ENCODE assay signal across 8 mouse cellular contexts in genomic region chr3:88951327-88951800, GRCm38 (mm10). TPM values are rescaled to one million over a fixed set of nuclear protein-coding genes. Genes with fewer than 3 reads are reported as not detected.
A peak's percentile ranks its signal among the peaks of the same experiment; 100 is the strongest.
DNase-seq lines count a peak whose midpoint lies in the region; ATAC-seq and TF ChIP-seq lines count a peak whose summit lies in the region.

No protein-coding gene starts in this region.

- peak overlapping the region; percentile 86 for H3K4me3 ChIP-seq in lung, embryonic 14.5 days (ENCODE audit: low read depth, low read length)
- H3K4me3 ChIP-seq in embryonic facial prominence, embryonic 11.5 days (ENCODE audit: low read depth, low read length): peak overlapping the region; percentile 88
- peak overlapping the region; percentile 84 for H3K4me3 ChIP-seq in intestine, embryonic 15.5 days (replicated peaks)
- peak overlapping the region; percentile 79 for H3K4me3 ChIP-seq in neural tube, embryonic 13.5 days

- DNase-seq in lung, embryonic 14.5 days: peak; percentile 2
- no peak for DNase-seq in lung, postnatal 4 days
- DNase-seq in embryonic facial prominence, embryonic 11.5 days (ENCODE audit: low spot score): no peak
- no peak for DNase-seq in retina, embryonic 14.5 days (ENCODE audit: low spot score)
- no peak for DNase-seq in gastrocnemius, postnatal 36 days
- no peak for DNase-seq in cerebellum, postnatal 10 days

- no peak for ATAC-seq in lung, embryonic 14.5 days (ENCODE audit: insufficient read depth)
- no peak for ATAC-seq in embryonic facial prominence, embryonic 11.5 days (replicated peaks; ENCODE audit: insufficient number of reproducible peaks, low FRiP score, low TSS enrichment, low read depth)
- ATAC-seq in intestine, embryonic 15.5 days: no peak
- ATAC-seq in neural tube, embryonic 13.5 days (ENCODE audit: low read depth): no peak

- no peaks in the 10 kb centered on the region for H3K36me3 ChIP-seq in lung, embryonic 14.5 days (ENCODE audit: insufficient read depth)
- H3K36me3 ChIP-seq in embryonic facial prominence, embryonic 11.5 days (replicated peaks; ENCODE audit: control insufficient read depth, insufficient read depth, low read depth, low read length): no peaks in the 10 kb centered on the region
- H3K36me3 ChIP-seq in intestine, embryonic 15.5 days: no peaks in the 10 kb centered on the region
- no peaks in the 10 kb centered on the region for H3K36me3 ChIP-seq in neural tube, embryonic 13.5 days

- no peak for TF ChIP-seq CTCF in lung, embryonic 14.5 days (IDR thresholded peaks at IDR 0.05; ENCODE audit: low read depth)

- intact Hi-C loops in gastrocnemius, postnatal 36 days (cut with DNase I): no loop called here

- H3K27me3 ChIP-seq in lung, embryonic 14.5 days (ENCODE audit: insufficient read depth, low read length): no peaks in the 10 kb centered on the region
- H3K27me3 ChIP-seq in embryonic facial prominence, embryonic 11.5 days (ENCODE audit: control insufficient read depth, insufficient read depth, low read length): no peaks in the 10 kb centered on the region
- no peaks in the 10 kb centered on the region for H3K27me3 ChIP-seq in intestine, embryonic 15.5 days (replicated peaks)
- no peaks in the 10 kb centered on the region for H3K27me3 ChIP-seq in neural tube, embryonic 13.5 days

- peak overlapping the region; percentile 98 for H3K9ac ChIP-seq in lung, embryonic 14.5 days
- H3K9ac ChIP-seq in embryonic facial prominence, embryonic 11.5 days (replicated peaks; ENCODE audit: low read length): peak overlapping the region; percentile 95
- H3K9ac ChIP-seq in intestine, embryonic 15.5 days: peak overlapping the region; percentile 97
- H3K9ac ChIP-seq in neural tube, embryonic 13.5 days: peak overlapping the region; percentile 93

- no peaks in the 10 kb centered on the region for H3K9me3 ChIP-seq in lung, embryonic 14.5 days (ENCODE audit: low read depth, low read length)
- H3K9me3 ChIP-seq in embryonic facial prominence, embryonic 11.5 days (replicated peaks; ENCODE audit: control insufficient read depth, low read length): no peaks in the 10 kb centered on the region
- H3K9me3 ChIP-seq in intestine, embryonic 15.5 days: no peaks in the 10 kb centered on the region
- H3K9me3 ChIP-seq in neural tube, embryonic 13.5 days: no peaks in the 10 kb centered on the region

- peak overlapping the region; percentile 99 for H3K27ac ChIP-seq in lung, embryonic 14.5 days (ENCODE audit: low read depth)
- H3K27ac ChIP-seq in embryonic facial prominence, embryonic 11.5 days (replicated peaks; ENCODE audit: low read depth, low read length): peak overlapping the region; percentile 99
- H3K27ac ChIP-seq in intestine, embryonic 15.5 days: peak overlapping the region; percentile 100
- H3K27ac ChIP-seq in neural tube, embryonic 13.5 days (replicated peaks): peak overlapping the region; percentile 99

- H3K4me1 ChIP-seq in lung, embryonic 14.5 days (ENCODE audit: insufficient read depth): peaks cover 15% of the 10 kb centered on the region; the same call in 1 of the 2 replicates
- no peaks in the 10 kb centered on the region for H3K4me1 ChIP-seq in embryonic facial prominence, embryonic 11.5 days (ENCODE audit: control insufficient read depth, insufficient read depth, low read length)
- H3K4me1 ChIP-seq in intestine, embryonic 15.5 days (replicated peaks): peaks cover 13% of the 10 kb centered on the region; the same call in 1 of the 2 replicates
- H3K4me1 ChIP-seq in neural tube, embryonic 13.5 days (replicated peaks): peaks cover 47% of the 10 kb centered on the region

- peak overlapping the region; percentile 81 for H3K4me2 ChIP-seq in lung, embryonic 14.5 days
- peak overlapping the region; percentile 59 for H3K4me2 ChIP-seq in embryonic facial prominence, embryonic 11.5 days (ENCODE audit: low read depth, low read length)
- H3K4me2 ChIP-seq in intestine, embryonic 15.5 days (replicated peaks): peak overlapping the region; percentile 54
- H3K4me2 ChIP-seq in neural tube, embryonic 13.5 days: peak overlapping the region; percentile 87

- WGBS in lung, embryonic 14.5 days: 1% methylated on average over 5 of the region's 5 CpGs
- 3% methylated on average over 5 of the region's 5 CpGs for WGBS in embryonic facial prominence, embryonic 11.5 days
- 0% methylated on average over 5 of the region's 5 CpGs for WGBS in intestine, embryonic 15.5 days
- 3% methylated on average over 5 of the region's 5 CpGs for WGBS in neural tube, embryonic 13.5 days

RNA-seq across cellular contexts. Expression of gene Dap3, which starts 0.4 kb away (rescaled TPM):
- 126 and 139 TPM in 2 replicates for polyA plus RNA-seq in lung, embryonic 14.5 days (2014; fragmentation: Nextera tagmentation; extraction: Ambion mirVana)
- polyA plus RNA-seq in embryonic facial prominence, embryonic 11.5 days (2014; fragmentation: Nextera tagmentation; extraction: Ambion mirVana): 171 and 173 TPM in 2 replicates
- 163 and 171 TPM in 2 replicates for polyA plus RNA-seq in intestine, embryonic 15.5 days (2015; fragmentation: Nextera tagmentation; extraction: Ambion mirVana)
- polyA plus RNA-seq in neural tube, embryonic 13.5 days (2015; fragmentation: Nextera tagmentation; extraction: Ambion mirVana): 145 and 152 TPM in 2 replicates
- 10 to 100 TPM; 62.4 to 76.1 TPM for total RNA-seq in gastrocnemius, postnatal 36 days (2021)

RNA-seq across cellular contexts. Expression of gene Ash1l, which starts 0.9 kb away (rescaled TPM):
- 22.9 and 23.1 TPM in 2 replicates for polyA plus RNA-seq in lung, embryonic 14.5 days (2014; fragmentation: Nextera tagmentation; extraction: Ambion mirVana)
- polyA plus RNA-seq in embryonic facial prominence, embryonic 11.5 days (2014; fragmentation: Nextera tagmentation; extraction: Ambion mirVana): 14.1 and 15.2 TPM in 2 replicates
- 16.4 and 17.0 TPM in 2 replicates for polyA plus RNA-seq in intestine, embryonic 15.5 days (2015; fragmentation: Nextera tagmentation; extraction: Ambion mirVana)
- polyA plus RNA-seq in neural tube, embryonic 13.5 days (2015; fragmentation: Nextera tagmentation; extraction: Ambion mirVana): 19.1 and 20.6 TPM in 2 replicates
- 10 to 100 TPM; 23.2 to 29.5 TPM for total RNA-seq in gastrocnemius, postnatal 36 days (2021)

RNA-seq across cellular contexts. Expression of gene Msto1, which starts 37.6 kb away (rescaled TPM):
- polyA plus RNA-seq in lung, embryonic 14.5 days (2014; fragmentation: Nextera tagmentation; extraction: Ambion mirVana): 47.9 and 51.4 TPM in 2 replicates
- polyA plus RNA-seq in embryonic facial prominence, embryonic 11.5 days (2014; fragmentation: Nextera tagmentation; extraction: Ambion mirVana): 49.2 and 53.8 TPM in 2 replicates
- polyA plus RNA-seq in intestine, embryonic 15.5 days (2015; fragmentation: Nextera tagmentation; extraction: Ambion mirVana): 42.9 and 47.5 TPM in 2 replicates
- polyA plus RNA-seq in neural tube, embryonic 13.5 days (2015; fragmentation: Nextera tagmentation; extraction: Ambion mirVana): 41.1 and 45.3 TPM in 2 replicates
- total RNA-seq in gastrocnemius, postnatal 36 days (2021): 1 to 10 TPM; 7.6 to 7.9 TPM
